Mouse (Mus musculus): ENCODE results near the gene Hist1h1d. TPM values are rescaled to one million over a fixed set of nuclear protein-coding genes. Genes with fewer than 3 reads are reported as not detected.
"Not testable (repeated sequence)": the region's sequence is repeated elsewhere in the genome, so short reads cannot be mapped to it uniquely, and the experiment has no call there.

Hist1h1d gene
- polyA plus RNA-seq, 1 experiment, result 0.89 TPM

GRCm38 (mm10) chr13:23523976-23524375, 29.1 kb upstream of the Hist1h1d start:
- no peak for TF ChIP-seq GATA1 (IDR thresholded peaks at IDR 0.05; ENCODE audit: low read length)

GRCm38 (mm10) chr13:23524654-23525053, 28.4 kb upstream of the Hist1h1d start:
- no peak for TF ChIP-seq GATA1 (IDR thresholded peaks at IDR 0.05; ENCODE audit: low read length)

- no peak for TF ChIP-seq GATA1 (IDR thresholded peaks at IDR 0.05; ENCODE audit: low read length)
Observed at GRCm38 (mm10) chr13:23525901-23526300, 27.2 kb upstream of the Hist1h1d start.

GRCm38 (mm10) chr13:23526312-23526711, 26.8 kb upstream of the Hist1h1d start:
- no peak for TF ChIP-seq GATA1 (IDR thresholded peaks at IDR 0.05; ENCODE audit: low read length)

- no peak for TF ChIP-seq GATA1 (IDR thresholded peaks at IDR 0.05; ENCODE audit: low read length)
Observed at GRCm38 (mm10) chr13:23529005-23529404, 24.1 kb upstream of the Hist1h1d start.

GRCm38 (mm10) chr13:23529480-23530165, 23.4 kb upstream of the Hist1h1d start:
- TF ChIP-seq GATA1 (IDR thresholded peaks at IDR 0.05; ENCODE audit: low read length), result no peak

- no peak for TF ChIP-seq GATA1 (IDR thresholded peaks at IDR 0.05; ENCODE audit: low read length)
Observed at GRCm38 (mm10) chr13:23530181-23530900, 22.7 kb upstream of the Hist1h1d start.

GRCm38 (mm10) chr13:23530901-23531875, 21.9 kb upstream of the Hist1h1d start, which contains the start of gene Hist1h4h:
TSS of gene Hist1h4h (plus strand) at chr13:23531050.
- no peak for TF ChIP-seq GATA1 (IDR thresholded peaks at IDR 0.05; ENCODE audit: low read length)

- no peak for TF ChIP-seq GATA1 (IDR thresholded peaks at IDR 0.05; ENCODE audit: low read length)
Observed at GRCm38 (mm10) chr13:23532262-23533075, 20.6 kb upstream of the Hist1h1d start.

- TF ChIP-seq GATA1 (IDR thresholded peaks at IDR 0.05; ENCODE audit: low read length), result not testable (repeated sequence)
Observed at GRCm38 (mm10) chr13:23533560-23534367, 19.3 kb upstream of the Hist1h1d start, which contains the start of gene Hist1h2af. TSS of gene Hist1h2af (plus strand) at chr13:23533906.

- TF ChIP-seq GATA1 (IDR thresholded peaks at IDR 0.05; ENCODE audit: low read length), result no peak
Observed at GRCm38 (mm10) chr13:23534368-23535131, 18.5 kb upstream of the Hist1h1d start.

GRCm38 (mm10) chr13:23535137-23536075, 17.7 kb upstream of the Hist1h1d start, which contains the start of gene Hist1h3g:
TSS of gene Hist1h3g (plus strand) at chr13:23535422.
- not testable (repeated sequence) for TF ChIP-seq GATA1 (IDR thresholded peaks at IDR 0.05; ENCODE audit: low read length)

Measured in G1E-ER4 (cell line).